38 mouse cellular contexts compared by ENCODE assay signal in the genomic region with DNA sequence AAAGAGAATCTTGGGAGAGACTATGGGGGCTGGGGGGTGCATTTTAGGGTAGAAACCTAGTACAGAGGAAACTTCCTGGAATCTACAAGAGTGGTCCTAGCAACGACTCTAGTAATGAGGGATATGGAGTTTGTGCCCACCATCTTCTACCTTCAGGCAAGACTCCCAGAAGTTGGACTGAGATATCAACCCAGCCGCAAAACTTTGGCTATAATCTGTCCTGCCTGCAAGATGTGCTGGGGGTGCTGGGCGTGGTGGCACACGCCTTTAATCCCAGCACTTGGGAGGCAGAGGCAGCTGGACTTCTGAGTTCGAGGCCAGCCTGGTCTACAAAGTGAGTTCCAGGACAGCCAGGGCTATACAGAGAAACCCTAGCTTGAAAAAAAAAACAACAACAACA. TPM values are rescaled to one million over a fixed set of nuclear protein-coding genes. Genes with fewer than 3 reads are reported as not detected.
"Had no signal": no experiment of that assay in that cellular context is flagged by ENCODE, and none has a peak within 500 bp of the region (broad histone marks: within the 10 kb centered on the region; RNA-seq: fewer than 3 reads in every experiment).

No protein-coding gene starts in this region.

- H3K27me3 ChIP-seq: heart, embryonic 13.5 days; heart, embryonic 15.5 days; hindbrain, embryonic 13.5 days; hindbrain, embryonic 15.5 days; intestine, embryonic 15.5 days; kidney, embryonic 15.5 days; limb, embryonic 12.5 days had no signal

- H3K9me3 ChIP-seq: heart, embryonic 13.5 days; heart, embryonic 15.5 days; hindbrain, embryonic 13.5 days; hindbrain, embryonic 15.5 days; intestine, embryonic 15.5 days; kidney, embryonic 15.5 days; limb, embryonic 10.5 days; limb, embryonic 12.5 days had no signal

- H3K36me3 ChIP-seq: heart, embryonic 13.5 days; heart, embryonic 15.5 days; hindbrain, embryonic 13.5 days; hindbrain, embryonic 15.5 days; intestine, embryonic 15.5 days; kidney, embryonic 15.5 days; limb, embryonic 10.5 days; limb, embryonic 12.5 days had no signal

- H3K4me3 ChIP-seq: gastrocnemius, adult 2 months; heart, adult 2 months; heart, embryonic 13.5 days; heart, embryonic 15.5 days; hindbrain, embryonic 13.5 days; hindbrain, embryonic 15.5 days; intestine, embryonic 15.5 days; kidney, embryonic 15.5 days; left cerebral cortex, adult 2 months; limb, embryonic 10.5 days; limb, embryonic 12.5 days had no signal

- H3K27ac ChIP-seq: gastrocnemius, adult 2 months; heart, adult 2 months; heart, embryonic 13.5 days; heart, embryonic 15.5 days; hindbrain, embryonic 13.5 days; hindbrain, embryonic 15.5 days; hindbrain, postnatal 0 days; intestine, embryonic 15.5 days; kidney, embryonic 15.5 days; kidney, postnatal 0 days; left cerebral cortex, adult 2 months; limb, embryonic 10.5 days; limb, embryonic 12.5 days had no signal

- ATAC-seq: forebrain, embryonic 16.5 days; hindbrain, postnatal 0 days; intestine, embryonic 15.5 days had no signal

- H3K9ac ChIP-seq: heart, embryonic 13.5 days; heart, embryonic 15.5 days; hindbrain, embryonic 13.5 days; hindbrain, embryonic 15.5 days; intestine, embryonic 15.5 days; kidney, embryonic 15.5 days; limb, embryonic 12.5 days had no signal

- H3K4me2 ChIP-seq: heart, embryonic 11.5 days; heart, embryonic 13.5 days; heart, embryonic 15.5 days; hindbrain, embryonic 13.5 days; hindbrain, embryonic 15.5 days; intestine, embryonic 15.5 days; kidney, embryonic 15.5 days; limb, embryonic 12.5 days had no signal

- H3K4me1 ChIP-seq: heart, embryonic 15.5 days; hindbrain, embryonic 13.5 days; hindbrain, embryonic 15.5 days; intestine, embryonic 15.5 days; limb, embryonic 10.5 days; limb, embryonic 12.5 days had no signal

- DNase-seq: gastrocnemius, adult 2 months; gastrocnemius, postnatal 14 days; gastrocnemius, postnatal 36 days; heart, adult 2 months; heart, postnatal 14 days; heart, postnatal 36 days; kidney, adult 11 months; kidney, adult 2 months; kidney, adult 9 months; kidney, postnatal 14 days; kidney, postnatal 36 days; layer of hippocampus, adult 9-11 months had no signal

RNA-seq across cellular contexts. Expression of a gene that starts 28.9 kb away (rescaled TPM):
- total RNA-seq: gastrocnemius, adult 2 months; gastrocnemius, postnatal 14 days; gastrocnemius, postnatal 36 days; heart, adult 2 months; heart, postnatal 14 days; heart, postnatal 36 days; hematopoietic stem cell, adult 5-6 weeks; hindbrain, postnatal 0 days; layer of hippocampus, adult 18-20 months; layer of hippocampus, adult 8-10 months; layer of hippocampus, postnatal 14 days; left cerebral cortex, adult 2 months; left cerebral cortex, postnatal 14 days; left cerebral cortex, postnatal 36 days; liver, adult 2 months had no signal
- polyA plus RNA-seq: forebrain, embryonic 16.5 days; frontal cortex, adult 2 months; gonadal fat pad, adult 2 months; heart, adult 2 months; heart, embryonic 11.5 days; heart, embryonic 13.5 days; heart, embryonic 15.5 days; heart, postnatal 0 days; hindbrain, embryonic 11.5 days; hindbrain, embryonic 13.5 days; hindbrain, embryonic 15.5 days; hindbrain, postnatal 0 days; intestine, embryonic 15.5 days; kidney, adult 2 months; kidney, embryonic 15.5 days; kidney, postnatal 0 days; large intestine, adult 2 months; limb, embryonic 10.5 days; limb, embryonic 12.5 days; limb, embryonic 14.5 days; liver, adult 2 months had no signal

RNA-seq across cellular contexts. Expression of a gene that starts 49.1 kb away (rescaled TPM):
- total RNA-seq: gastrocnemius, adult 2 months; gastrocnemius, postnatal 14 days; gastrocnemius, postnatal 36 days; heart, adult 2 months; heart, postnatal 14 days; heart, postnatal 36 days; hematopoietic stem cell, adult 5-6 weeks; layer of hippocampus, adult 18-20 months; layer of hippocampus, postnatal 14 days; left cerebral cortex, adult 2 months; left cerebral cortex, postnatal 14 days; left cerebral cortex, postnatal 36 days; liver, adult 2 months had no signal
- polyA plus RNA-seq: forebrain, embryonic 16.5 days; frontal cortex, adult 2 months; gonadal fat pad, adult 2 months; heart, adult 2 months; heart, embryonic 11.5 days; heart, embryonic 13.5 days; heart, embryonic 15.5 days; heart, postnatal 0 days; hindbrain, embryonic 11.5 days; hindbrain, postnatal 0 days; intestine, embryonic 15.5 days; kidney, adult 2 months; kidney, embryonic 15.5 days; kidney, postnatal 0 days; large intestine, adult 2 months; limb, embryonic 10.5 days; limb, embryonic 12.5 days; liver, adult 2 months had no signal
